Mouse (Mus musculus) MEL (cell line): ENCODE results near the gene Bmpr1b.

Experiments
- BHLHE40 ChIP-seq: IDR thresholded peaks from 2 replicates; pipeline ENCODE4 v1.6.1; 2012; ENCODE audit warnings: low read depth, mild to moderate bottlenecking, inconsistent platforms, low read length, improper control_type of control experiment, borderline replicate concordance
- CTCF ChIP-seq, 3 experiments: IDR thresholded peaks in 2 of 3; conservative IDR thresholded peaks in 1 of 3; 2 replicates each; pipeline ENCODE4 v1.5.1; 2011 to 2012; ENCODE audit warnings: low read length in 3 of 3, low read depth in 2 of 3, mild to moderate bottlenecking in 2 of 3, improper control_type of control experiment in 1 of 3, inconsistent platforms in 1 of 3, mixed read lengths in 1 of 3, moderate library complexity in 1 of 3; ENCODE audit not compliant: control insufficient read depth in 1 of 3, insufficient read depth in 1 of 3, poor library complexity in 1 of 3, severe bottlenecking in 1 of 3
- E2F4 ChIP-seq: IDR thresholded peaks from 2 replicates; pipeline ENCODE4 v1.6.1; 2011; ENCODE audit warnings: low read depth, low read length, improper control_type of control experiment, borderline replicate concordance
- EP300 ChIP-seq, 2 experiments: IDR thresholded peaks; 2 replicates each; pipeline ENCODE4 v1.6.1; 2011; ENCODE audit warnings: improper control_type of control experiment in 2 of 2, low read length in 2 of 2, low read depth in 1 of 2, mild to moderate bottlenecking in 1 of 2
- GATA1 ChIP-seq: IDR thresholded peaks from 2 replicates; pipeline ENCODE4 v1.6.1; 2011; ENCODE audit warnings: low read depth, low read length, improper control_type of control experiment
- MAX ChIP-seq: IDR thresholded peaks from 2 replicates; pipeline ENCODE4 v1.6.1; 2011; ENCODE audit warnings: low read length, improper control_type of control experiment
- MYC ChIP-seq: IDR thresholded peaks from 2 replicates; pipeline ENCODE4 v1.6.1; 2011; ENCODE audit warnings: low read depth, mild to moderate bottlenecking, low read length, improper control_type of control experiment, moderate library complexity
- NELFE ChIP-seq: IDR thresholded peaks from 2 replicates; pipeline ENCODE4 v1.6.1; 2011; ENCODE audit warnings: low read depth, low read length, improper control_type of control experiment
- POLR2A ChIP-seq, 2 experiments: IDR thresholded peaks; 2 replicates each; pipeline ENCODE4 v1.6.1; 2011 to 2012; ENCODE audit warnings: low read length in 2 of 2, mild to moderate bottlenecking in 2 of 2, control low read depth in 1 of 2, improper control_type of control experiment in 1 of 2, low read depth in 1 of 2, moderate library complexity in 1 of 2; ENCODE audit not compliant: control insufficient read depth in 1 of 2, insufficient read depth in 1 of 2, poor library complexity in 1 of 2
- SIN3A ChIP-seq: IDR thresholded peaks from 2 replicates; pipeline ENCODE4 v1.6.1; 2012; ENCODE audit warnings: low read length, improper control_type of control experiment, inconsistent platforms
- TAL1 ChIP-seq: IDR thresholded peaks from 2 replicates; pipeline ENCODE4 v1.6.1; 2012; ENCODE audit warnings: mild to moderate bottlenecking, inconsistent platforms, low read length, moderate library complexity, mixed read lengths
- TCF12 ChIP-seq: IDR thresholded peaks from 2 replicates; pipeline ENCODE4 v1.6.1; 2014; ENCODE audit warnings: low read depth, mild to moderate bottlenecking, inconsistent platforms, low read length, improper control_type of control experiment, moderate library complexity
- USF2 ChIP-seq, 2 experiments: IDR thresholded peaks; 2 replicates each; pipeline ENCODE4 v1.6.1; 2011 to 2012; ENCODE audit warnings: improper control_type of control experiment in 2 of 2, low read length in 2 of 2, borderline replicate concordance in 1 of 2, inconsistent platforms in 1 of 2, low read depth in 1 of 2, mild to moderate bottlenecking in 1 of 2; ENCODE audit not compliant: insufficient read depth in 1 of 2
- ZC3H11A ChIP-seq: IDR thresholded peaks from 2 replicates; pipeline ENCODE4 v1.6.1; 2012; ENCODE audit warnings: low read depth, mild to moderate bottlenecking, inconsistent platforms, low read length, improper control_type of control experiment

- TF ChIP-seq CTCF (IDR thresholded peaks at IDR 0.05 in 2 of 3, conservative IDR thresholded peaks at IDR 0.05 in 1 of 3; ENCODE audit: control insufficient read depth in 1 of 3, insufficient read depth in 1 of 3, low read depth in 2 of 3, low read length in 3 of 3, poor library complexity in 1 of 3, severe bottlenecking in 1 of 3) = no peak
- no peak for TF ChIP-seq GATA1
- no peak for TF ChIP-seq TCF12
- TF ChIP-seq EP300 (IDR thresholded peaks at IDR 0.05; ENCODE audit: low read depth in 1 of 2, low read length in 2 of 2) = no peak
- TF ChIP-seq TAL1 = no peak
- TF ChIP-seq E2F4 = no peak
- no peak for TF ChIP-seq BHLHE40
- no peak for TF ChIP-seq MYC
- TF ChIP-seq POLR2A (IDR thresholded peaks at IDR 0.05; ENCODE audit: control insufficient read depth in 1 of 2, insufficient read depth in 1 of 2, low read depth in 1 of 2, low read length in 2 of 2, poor library complexity in 1 of 2) = no peak
- no peak for TF ChIP-seq SIN3A
- TF ChIP-seq USF2 (IDR thresholded peaks at IDR 0.05; ENCODE audit: borderline replicate concordance in 1 of 2, insufficient read depth in 1 of 2, low read depth in 1 of 2, low read length in 2 of 2) = no peak
- no peak for TF ChIP-seq MAX
- no peak for TF ChIP-seq NELFE
- no peak for TF ChIP-seq ZC3H11A
These were observed 91.4 kb downstream of the Bmpr1b start for GRCm38 (mm10) chr3:142077723-142078302.
